Mouse (Mus musculus) heart, embryonic 12.5 days (tissue): ENCODE results near the gene Aimp2. TPM values are rescaled to one million over a fixed set of nuclear protein-coding genes. Genes with fewer than 3 reads are reported as not detected.

Experiments
- ATAC-seq: fragments of 200-750 bp; cut with Nextera tagmentation; 2 replicates; pipeline ENCODE4 v1.8.0; 2017; ENCODE audit warnings: moderate TSS enrichment, moderate library complexity; ENCODE audit not compliant: insufficient number of reproducible peaks, low FRiP score
- H3K27ac ChIP-seq: fragments of 300-500 bp; sonication (generic); 2 replicates; pipeline ENCODE4 v1.5.1; 2016; ENCODE audit warnings: mild to moderate bottlenecking, moderate library complexity; ENCODE audit not compliant: poor library complexity, severe bottlenecking
- H3K27me3 ChIP-seq: fragments of 300-500 bp; sonication (generic); replicated peaks from 2 replicates; pipeline ENCODE4 v1.6.1; 2016; ENCODE audit warnings: mild to moderate bottlenecking, moderate library complexity
- H3K36me3 ChIP-seq: fragments of 300-500 bp; sonication (generic); 2 replicates; pipeline ENCODE4 v1.6.1; 2016; ENCODE audit warnings: mild to moderate bottlenecking, moderate library complexity
- H3K4me1 ChIP-seq: fragments of 300-500 bp; sonication (generic); replicated peaks from 2 replicates; pipeline ENCODE4 v1.6.1; 2016; ENCODE audit warnings: mild to moderate bottlenecking
- H3K4me2 ChIP-seq: fragments of 300-500 bp; sonication (generic); 2 replicates; pipeline ENCODE4 v1.6.1; 2016; ENCODE audit warnings: mild to moderate bottlenecking, moderate library complexity
- H3K4me3 ChIP-seq: fragments of 300-500 bp; sonication (generic); 2 replicates; pipeline ENCODE4 v1.5.1; 2016; ENCODE audit warnings: mild to moderate bottlenecking
- H3K9ac ChIP-seq: fragments of 300-500 bp; sonication (generic); 2 replicates; pipeline ENCODE4 v1.6.1; 2016; ENCODE audit warnings: mild to moderate bottlenecking, moderate library complexity
- H3K9me3 ChIP-seq: fragments of 300-500 bp; sonication (generic); replicated peaks from 2 replicates; pipeline ENCODE4 v1.6.1; 2016; ENCODE audit warnings: mild to moderate bottlenecking, moderate library complexity
- WGBS: fragments of 180-500 bp; shearing (Covaris S2); methylation state at CpG from one replicate; pipeline ENCODE4 v1.1.7; 2016; 5-methylcytosine and 5-hydroxymethylcytosine counted together
- polyA plus RNA-seq: library from polyadenylated mRNA; unstranded; fragments of >200 nt; fragmentation: Nextera tagmentation; extraction: Ambion mirVana; gene quantifications from 2 replicates; pipeline ENCODE4 v1.2.1, GENCODE M21; 2016

Gene Aimp2
- polyA plus RNA-seq, 1 experiment from 2014 or later, result 85.9 TPM

GRCm38 (mm10) chr5:143902111-143902510, 7.5 kb downstream of the Aimp2 start:
- H3K9ac ChIP-seq, result no peak overlapping the region
- no peak overlapping the region for H3K27ac ChIP-seq
- H3K4me1 ChIP-seq, result peaks cover 18% of the 10 kb centered on the region; the same call in 1 of the 2 replicates
- H3K4me2 ChIP-seq, result no peak overlapping the region
- WGBS, result 84% methylated on average over 3 of the region's 3 CpGs
- no peaks in the 10 kb centered on the region for H3K9me3 ChIP-seq
- ATAC-seq, result no peak
- no peaks in the 10 kb centered on the region for H3K27me3 ChIP-seq
- H3K36me3 ChIP-seq, result peaks cover 96% of the 10 kb centered on the region
- H3K4me3 ChIP-seq, result no peak overlapping the region

- no peak for ATAC-seq
- H3K9ac ChIP-seq, result no peak within 1 kb of the TSS
- no peak within 1 kb of the TSS for H3K4me3 ChIP-seq
- H3K4me1 ChIP-seq, result no peaks in the 10 kb centered on the region
- H3K4me2 ChIP-seq, result no peak within 1 kb of the TSS
- H3K36me3 ChIP-seq, result peaks cover 86% of the 10 kb centered on the region
- no peaks in the 10 kb centered on the region for H3K27me3 ChIP-seq
- H3K9me3 ChIP-seq, result no peaks in the 10 kb centered on the region
- 84% methylated on average over 14 of the region's 14 CpGs for WGBS
- H3K27ac ChIP-seq, result no peak within 1 kb of the TSS
Measured at GRCm38 (mm10) chr5:143897635-143898330, 11.9 kb downstream of the Aimp2 start, which contains the start of gene Ankrd61. Ankrd61 (minus strand) TSS chr5:143897685.

- Histone ChIP-seq H3K36me3 (peaks cover 79% of the 10 kb centered on the region), H3K27ac (no peak overlapping the region), H3K27me3 (no peaks in the 10 kb centered on the region), H3K9ac (no peak overlapping the region; the same call in 1 of the 2 replicates), H3K4me1 (0 out of 2 replicates have a peak, but pooled peaks cover 6% of the 10 kb centered on the region), H3K9me3 (no peaks in the 10 kb centered on the region), H3K4me2 (no peak overlapping the region), H3K4me3 (no peak overlapping the region)
- no peak for ATAC-seq
- WGBS, result 72% methylated on average over 5 of the region's 5 CpGs
Measured at GRCm38 (mm10) chr5:143893396-143893795, 16.3 kb downstream of the Aimp2 start.

- ATAC-seq, result no peak
- H3K36me3 ChIP-seq, result peaks cover 79% of the 10 kb centered on the region
- no peak overlapping the region for H3K4me2 ChIP-seq
- H3K27ac ChIP-seq, result no peak overlapping the region
- WGBS, result 37% methylated on average over 9 of the region's 9 CpGs
- 0 out of 2 replicates have a peak, but pooled peaks cover 6% of the 10 kb centered on the region for H3K4me1 ChIP-seq
- no peak overlapping the region for H3K9ac ChIP-seq
- no peaks in the 10 kb centered on the region for H3K9me3 ChIP-seq
- H3K27me3 ChIP-seq, result no peaks in the 10 kb centered on the region
- H3K4me3 ChIP-seq, result no peak overlapping the region
Measured at GRCm38 (mm10) chr5:143892255-143892886, 17.3 kb downstream of the Aimp2 start.

- Histone ChIP-seq H3K27me3 (no peaks in the 10 kb centered on the region), H3K4me1 (0 out of 2 replicates have a peak, but pooled peaks cover 6% of the 10 kb centered on the region), H3K4me2 (no peak overlapping the region), H3K9me3 (no peaks in the 10 kb centered on the region), H3K9ac (no peak overlapping the region), H3K4me3 (no peak overlapping the region), H3K36me3 (peaks cover 83% of the 10 kb centered on the region), H3K27ac (no peak overlapping the region)
- ATAC-seq, result no peak
- 66% methylated on average over 6 of the region's 6 CpGs for WGBS
Measured at GRCm38 (mm10) chr5:143890741-143891140, 18.9 kb downstream of the Aimp2 start.

- Histone ChIP-seq H3K4me3 (no peak overlapping the region), H3K27me3 (no peaks in the 10 kb centered on the region), H3K36me3 (peaks cover 91% of the 10 kb centered on the region), H3K9ac (no peak overlapping the region), H3K4me2 (no peak overlapping the region), H3K4me1 (no peaks in the 10 kb centered on the region), H3K27ac (no peak overlapping the region), H3K9me3 (no peaks in the 10 kb centered on the region)
- ATAC-seq, result no peak
- 76% methylated on average over 3 of the region's 3 CpGs for WGBS
Measured at GRCm38 (mm10) chr5:143885274-143885673, 24.4 kb downstream of the Aimp2 start.

- Histone ChIP-seq H3K4me3 (no peak overlapping the region), H3K27ac (no peak overlapping the region), H3K36me3 (peaks cover 73% of the 10 kb centered on the region), H3K9ac (no peak overlapping the region), H3K4me2 (no peak overlapping the region), H3K4me1 (no peaks in the 10 kb centered on the region), H3K9me3 (no peaks in the 10 kb centered on the region), H3K27me3 (no peaks in the 10 kb centered on the region)
- WGBS, result 59% methylated on average over 4 of the region's 4 CpGs
- no peak for ATAC-seq
Measured at GRCm38 (mm10) chr5:143874571-143874970, 35.1 kb downstream of the Aimp2 start.

- Histone ChIP-seq H3K4me1 (no peaks in the 10 kb centered on the region), H3K27me3 (no peaks in the 10 kb centered on the region), H3K4me2 (no peak overlapping the region), H3K9me3 (no peaks in the 10 kb centered on the region), H3K9ac (no peak overlapping the region), H3K36me3 (peaks cover 47% of the 10 kb centered on the region), H3K27ac (no peak overlapping the region), H3K4me3 (no peak overlapping the region)
- WGBS, result 87% methylated on average over 11 of the region's 11 CpGs
- no peak for ATAC-seq
Measured at GRCm38 (mm10) chr5:143871547-143872169, 38.0 kb downstream of the Aimp2 start.

Other genes with a start within 250 kb of the Aimp2 start
- 17.6 and 19.4 TPM in 2 replicates for gene Usp42, start 177.6 kb downstream of the Aimp2 start, polyA plus RNA-seq
- 35.0 and 35.4 TPM in 2 replicates for gene Eif2ak1, start 92.1 kb downstream of the Aimp2 start, polyA plus RNA-seq
- 0.22 and 0.39 TPM in 2 replicates for gene Ankrd61, start 12.2 kb downstream of the Aimp2 start, polyA plus RNA-seq
- gene Pms2, start 117 bp upstream of the Aimp2 start, polyA plus RNA-seq, result 24.2 and 25.1 TPM in 2 replicates
- gene Gm42421, start 18.3 kb upstream of the Aimp2 start, polyA plus RNA-seq, result 0.33 and 0.55 TPM in 2 replicates
- gene Rsph10b, start 23.2 kb upstream of the Aimp2 start, polyA plus RNA-seq, result 1.0 and 1.3 TPM in 2 replicates
- gene Ccz1, start 105.0 kb upstream of the Aimp2 start, polyA plus RNA-seq, result 59.1 and 59.3 TPM in 2 replicates
- gene Ocm, start 116.8 kb upstream of the Aimp2 start, polyA plus RNA-seq, result not detected in 2 replicates
- 6.9 and 7.6 TPM in 2 replicates for gene Lmtk2, start 190.6 kb upstream of the Aimp2 start, polyA plus RNA-seq